Mouse (Mus musculus): ENCODE measurements around the gene Proser2. TPM values are rescaled to one million over a fixed set of nuclear protein-coding genes. Genes with fewer than 3 reads are reported as not detected.
A peak's percentile ranks its signal among the peaks of the same experiment; 100 is the strongest.

Gene Proser2
- polyA plus RNA-seq, 1 experiment from 2014 or later = 27.7 TPM

DNA sequence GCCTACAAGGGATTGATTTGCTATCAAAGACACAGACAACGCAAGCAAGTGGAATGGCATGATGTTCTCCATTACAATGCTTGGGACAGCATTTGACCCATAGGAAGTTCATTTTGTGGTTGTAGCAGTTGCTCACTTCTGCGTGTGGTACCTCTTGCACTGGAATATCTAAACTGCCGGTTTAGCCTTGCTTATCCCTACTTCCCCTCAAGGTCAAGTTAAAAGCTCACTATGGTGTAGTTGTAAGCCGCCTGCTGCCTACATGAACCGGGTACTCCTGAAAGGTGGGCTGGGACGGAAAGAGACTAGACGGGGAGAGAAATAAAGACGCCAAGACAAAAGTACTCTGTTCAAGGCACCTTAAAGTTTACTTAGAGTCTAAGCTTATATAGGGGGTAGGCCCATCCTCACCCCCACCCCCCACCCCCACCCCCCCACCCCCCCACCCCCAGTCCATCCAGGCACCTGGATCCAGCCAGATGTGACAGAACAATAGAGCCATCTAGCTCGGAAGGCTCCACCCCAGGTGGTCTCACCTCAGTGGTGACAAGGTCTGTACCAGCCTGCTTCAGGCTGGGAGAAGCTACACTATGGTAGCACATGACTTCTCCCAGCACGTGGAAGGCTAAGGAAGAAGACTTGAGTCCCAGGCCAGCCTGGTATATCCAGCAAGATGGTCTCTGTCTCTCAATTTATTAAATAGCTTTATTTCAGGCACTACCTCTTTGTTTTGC, 69.8 kb downstream of the Proser2 start:
- Histone ChIP-seq H3K4me1 (replicated peaks) (no peaks in the 10 kb centered on the region), H3K4me3 (replicated peaks) (no peak overlapping the region), H3K27ac (no peak overlapping the region), H3K27me3 (replicated peaks) (no peaks in the 10 kb centered on the region), H3K36me3 (0 out of 2 replicates have a peak, but pooled peaks cover 3% of the 10 kb centered on the region), H3K9me3 (no peaks in the 10 kb centered on the region), H3K9ac (no peak overlapping the region), H3K4me2 (replicated peaks) (no peak overlapping the region)
- WGBS = 75% methylated on average over 10 of the region's 10 CpGs
- ATAC-seq = no peak

- 73% methylated on average over 2 of the region's 2 CpGs for WGBS
- no peak for ATAC-seq
- H3K4me3 ChIP-seq (replicated peaks) = no peak overlapping the region
These were observed 70.7 kb downstream of the Proser2 start for GRCm38 (mm10) chr2:6059291-6059690.

DNA sequence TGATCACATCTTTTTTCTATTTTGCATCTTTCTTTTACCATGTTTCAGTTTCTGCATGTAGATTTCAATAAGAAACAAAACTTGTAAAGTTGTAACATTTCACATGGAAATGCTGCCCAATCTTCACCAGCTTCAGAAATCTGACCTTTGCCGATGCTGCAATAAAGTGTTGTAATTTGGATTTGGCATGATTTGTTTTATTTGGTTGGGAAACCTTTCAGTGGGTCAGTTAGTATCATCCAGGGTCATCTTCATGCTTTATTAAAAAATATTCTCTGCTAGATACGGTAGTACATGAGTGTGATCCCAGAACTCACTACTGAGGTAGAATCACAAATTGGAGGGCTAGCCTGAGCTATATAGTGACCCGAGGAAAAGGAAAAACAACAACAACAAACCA, 73.5 kb downstream of the Proser2 start:
- Histone ChIP-seq H3K4me3 (replicated peaks) (no peak overlapping the region), H3K27me3 (replicated peaks) (no peaks in the 10 kb centered on the region), H3K9me3 (no peaks in the 10 kb centered on the region), H3K36me3 (peaks cover 16% of the 10 kb centered on the region), H3K4me1 (replicated peaks) (no peaks in the 10 kb centered on the region), H3K9ac (no peak overlapping the region), H3K4me2 (replicated peaks) (no peak overlapping the region), H3K27ac (no peak overlapping the region)
- ATAC-seq = no peak
- WGBS = 92% methylated on average over 3 of the region's 3 CpGs

More at GRCm38 (mm10) chr2:6059291-6059690, 70.7 kb downstream of the Proser2 start:
- no peak overlapping the region for H3K9ac ChIP-seq
- no peaks in the 10 kb centered on the region for H3K27me3 ChIP-seq (replicated peaks)
- H3K36me3 ChIP-seq = 0 out of 2 replicates have a peak, but pooled peaks cover 3% of the 10 kb centered on the region
- no peak overlapping the region for H3K4me2 ChIP-seq (replicated peaks)
- no peaks in the 10 kb centered on the region for H3K4me1 ChIP-seq (replicated peaks)
- H3K9me3 ChIP-seq = no peaks in the 10 kb centered on the region
- H3K27ac ChIP-seq = no peak overlapping the region

DNA sequence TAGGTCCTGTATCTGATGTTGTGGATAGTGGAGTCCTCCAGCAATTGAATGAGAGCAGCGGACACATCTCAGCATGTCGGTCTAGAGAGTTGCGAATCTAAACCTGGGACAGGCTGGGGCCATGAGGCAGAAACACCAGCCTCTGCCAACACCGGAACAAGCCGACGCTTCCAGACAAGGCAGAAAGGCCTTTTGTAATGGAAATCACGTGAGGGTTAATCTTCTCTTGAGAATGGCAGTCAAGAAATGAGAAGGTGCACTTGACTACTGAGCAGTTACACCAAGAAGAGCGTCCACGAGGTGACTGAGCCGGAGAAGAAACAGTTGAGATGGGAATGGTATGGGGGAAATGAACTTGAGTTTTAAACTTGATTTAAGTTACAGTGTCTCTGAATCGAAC, 74.5 kb downstream of the Proser2 start:
- Histone ChIP-seq H3K27me3 (replicated peaks) (no peaks in the 10 kb centered on the region), H3K4me2 (replicated peaks) (no peak overlapping the region), H3K4me3 (replicated peaks) (no peak overlapping the region), H3K36me3 (peaks cover 18% of the 10 kb centered on the region), H3K9me3 (no peaks in the 10 kb centered on the region), H3K27ac (no peak overlapping the region), H3K4me1 (replicated peaks) (no peaks in the 10 kb centered on the region), H3K9ac (no peak overlapping the region)
- 91% methylated on average over 11 of the region's 11 CpGs for WGBS
- ATAC-seq = no peak

GRCm38 (mm10) chr2:6049018-6049417, 81.0 kb downstream of the Proser2 start:
- Histone ChIP-seq H3K9ac (no peak overlapping the region), H3K27me3 (replicated peaks) (no peaks in the 10 kb centered on the region), H3K36me3 (peaks cover 17% of the 10 kb centered on the region), H3K27ac (no peak overlapping the region), H3K4me1 (replicated peaks) (0 out of 2 replicates have a peak, but pooled peaks cover 2% of the 10 kb centered on the region), H3K4me3 (replicated peaks) (no peak overlapping the region), H3K9me3 (no peaks in the 10 kb centered on the region), H3K4me2 (replicated peaks) (no peak overlapping the region)
- WGBS = 89% methylated on average over 3 of the region's 3 CpGs
- ATAC-seq = no peak

DNA sequence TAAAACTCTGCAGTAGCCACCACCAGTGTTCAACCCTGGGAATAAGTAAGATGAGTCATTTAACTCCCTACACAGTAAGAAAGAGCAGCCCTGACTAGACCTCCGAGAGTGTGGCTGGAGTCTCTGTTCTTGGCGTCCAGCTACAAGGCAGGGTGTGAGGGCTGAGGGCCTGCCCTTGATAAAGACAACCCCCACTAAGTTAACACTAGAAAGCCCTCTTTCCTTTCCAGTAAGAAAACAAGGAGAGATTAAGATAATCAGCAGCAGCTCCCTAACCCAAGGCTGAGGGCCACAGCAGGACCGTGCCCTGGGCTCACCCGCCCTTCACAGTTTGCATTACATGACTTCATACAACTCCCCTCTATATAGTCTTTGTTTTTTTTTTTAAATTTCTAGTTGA, 81.4 kb downstream of the Proser2 start:
- Histone ChIP-seq H3K27me3 (replicated peaks) (no peaks in the 10 kb centered on the region), H3K4me2 (replicated peaks) (no peak overlapping the region), H3K9me3 (no peaks in the 10 kb centered on the region), H3K9ac (no peak overlapping the region), H3K4me1 (replicated peaks) (0 out of 2 replicates have a peak, but pooled peaks cover 2% of the 10 kb centered on the region), H3K36me3 (peaks cover 16% of the 10 kb centered on the region), H3K27ac (no peak overlapping the region), H3K4me3 (replicated peaks) (no peak overlapping the region)
- 68% methylated on average over 4 of the region's 4 CpGs for WGBS
- ATAC-seq = peak; percentile 56; the same call in 1 of the 2 replicates

Other genes with a start within 250 kb of the Proser2 start
- gene Sec61a2, start 234.8 kb downstream of the Proser2 start, polyA plus RNA-seq (2015; fragmentation: Nextera tagmentation; extraction: Ambion mirVana) = 62.3 and 64.8 TPM in 2 replicates
- gene Dhtkd1, start 187.4 kb downstream of the Proser2 start, polyA plus RNA-seq (2015; fragmentation: Nextera tagmentation; extraction: Ambion mirVana) = 2.8 and 3.5 TPM in 2 replicates
- gene Upf2, start 178.7 kb downstream of the Proser2 start, polyA plus RNA-seq (2015; fragmentation: Nextera tagmentation; extraction: Ambion mirVana) = 8.4 and 9.1 TPM in 2 replicates
- gene Echdc3, start 82.8 kb upstream of the Proser2 start, polyA plus RNA-seq (2015; fragmentation: Nextera tagmentation; extraction: Ambion mirVana) = 12.0 and 13.6 TPM in 2 replicates
- gene Usp6nl, start 192.5 kb upstream of the Proser2 start, polyA plus RNA-seq (2015; fragmentation: Nextera tagmentation; extraction: Ambion mirVana) = 9.4 and 11.8 TPM in 2 replicates